Mouse (Mus musculus): Measurements from ENCODE around the gene Dpf3. TPM values are rescaled to one million over a fixed set of nuclear protein-coding genes. Genes with fewer than 3 reads are reported as not detected.

Gene Dpf3
- total RNA-seq (2022) = 10 to 100 TPM; 16.3 to 26.0 (median 20.2) TPM

- peak; percentile 93 to 95 for DNase-seq (ENCODE audit: low spot score in 2 of 2)
Observed at GRCm38 (mm10) chr12:83487476-83487991, at the start of gene Dpf3. Dpf3 (minus strand) TSS chr12:83487716.

GRCm38 (mm10) chr12:83536039-83536438 is 48.5 kb upstream of the Dpf3 start:
- DNase-seq (ENCODE audit: low spot score in 2 of 2) = no peak

- DNase-seq (ENCODE audit: low spot score in 2 of 2) = no peak
Observed at GRCm38 (mm10) chr12:83535428-83535827, 47.9 kb upstream of the Dpf3 start.

GRCm38 (mm10) chr12:83534190-83534589 is 46.7 kb upstream of the Dpf3 start:
- DNase-seq (ENCODE audit: low spot score in 2 of 2) = no peak

- no peak for DNase-seq (ENCODE audit: low spot score in 2 of 2)
Observed at GRCm38 (mm10) chr12:83532966-83533365, 45.5 kb upstream of the Dpf3 start.

GRCm38 (mm10) chr12:83531992-83532391 is 44.5 kb upstream of the Dpf3 start:
- DNase-seq (ENCODE audit: low spot score in 2 of 2) = no peak

- DNase-seq (ENCODE audit: low spot score in 2 of 2) = no peak
Observed at GRCm38 (mm10) chr12:83528665-83529064, 41.1 kb upstream of the Dpf3 start.

GRCm38 (mm10) chr12:83527816-83528215 is 40.3 kb upstream of the Dpf3 start:
- no peak for DNase-seq (ENCODE audit: low spot score in 2 of 2)

- DNase-seq (ENCODE audit: low spot score in 2 of 2) = no peak
Observed at GRCm38 (mm10) chr12:83525822-83526544, 38.5 kb upstream of the Dpf3 start.

- DNase-seq (ENCODE audit: low spot score in 2 of 2) = no peak
Observed at GRCm38 (mm10) chr12:83524329-83524728, 36.8 kb upstream of the Dpf3 start.

GRCm38 (mm10) chr12:83523892-83524291 is 36.4 kb upstream of the Dpf3 start:
- DNase-seq (ENCODE audit: low spot score in 2 of 2) = no peak

GRCm38 (mm10) chr12:83523056-83523455 is 35.5 kb upstream of the Dpf3 start:
- DNase-seq (ENCODE audit: low spot score in 2 of 2) = no peak

GRCm38 (mm10) chr12:83521083-83521482 is 33.6 kb upstream of the Dpf3 start:
- no peak for DNase-seq (ENCODE audit: low spot score in 2 of 2)

- DNase-seq (ENCODE audit: low spot score in 2 of 2) = peak; percentile 90 to 96
Observed at GRCm38 (mm10) chr12:83520311-83520890, 32.9 kb upstream of the Dpf3 start, which contains the start of gene Dcaf4. Dcaf4 (plus strand) TSS chr12:83520466.

GRCm38 (mm10) chr12:83517580-83517979 is 30.1 kb upstream of the Dpf3 start:
- DNase-seq (ENCODE audit: low spot score in 2 of 2) = no peak

GRCm38 (mm10) chr12:83514216-83514615 is 26.7 kb upstream of the Dpf3 start:
- no peak for DNase-seq (ENCODE audit: low spot score in 2 of 2)

- no peak for DNase-seq (ENCODE audit: low spot score in 2 of 2)
Observed at GRCm38 (mm10) chr12:83513185-83513584, 25.7 kb upstream of the Dpf3 start.

GRCm38 (mm10) chr12:83512783-83513182 is 25.3 kb upstream of the Dpf3 start:
- no peak for DNase-seq (ENCODE audit: low spot score in 2 of 2)

- DNase-seq (ENCODE audit: low spot score in 2 of 2) = no peak
Observed at GRCm38 (mm10) chr12:83510586-83510985, 23.1 kb upstream of the Dpf3 start.

GRCm38 (mm10) chr12:83506543-83506942 is 19.0 kb upstream of the Dpf3 start:
- DNase-seq (ENCODE audit: low spot score in 2 of 2) = no peak

GRCm38 (mm10) chr12:83502190-83502589 is 14.7 kb upstream of the Dpf3 start:
- peak in 1 of 2 experiments; percentile 62 for DNase-seq (ENCODE audit: low spot score in 2 of 2)

GRCm38 (mm10) chr12:83499256-83499655 is 11.7 kb upstream of the Dpf3 start:
- DNase-seq (ENCODE audit: low spot score in 2 of 2) = no peak

GRCm38 (mm10) chr12:83497959-83498358 is 10.4 kb upstream of the Dpf3 start:
- DNase-seq (ENCODE audit: low spot score in 2 of 2) = no peak
